Mouse (Mus musculus) bone marrow macrophage, adult 2 months (primary cell): Measurements from ENCODE around the gene Pycr1.

Source experiments
- CTCF ChIP-seq: IDR thresholded peaks from 2 replicates; pipeline ENCODE4 v1.5.1; 2012; ENCODE audit warnings: low read depth, mild to moderate bottlenecking, low read length, moderate library complexity
- POLR2A ChIP-seq: IDR thresholded peaks from 2 replicates; pipeline ENCODE4 v1.6.1; 2012; ENCODE audit warnings: mild to moderate bottlenecking, low read depth, low read length, borderline replicate concordance

- TF ChIP-seq POLR2A: no peak
- TF ChIP-seq CTCF: no peak
Measured at GRCm38 (mm10) chr11:120673594-120674122, 30.1 kb upstream of the Pycr1 start.
